Mouse (Mus musculus) heart, embryonic 15.5 days (tissue): ENCODE results near the gene Tarbp1. TPM values are rescaled to one million over a fixed set of nuclear protein-coding genes. Genes with fewer than 3 reads are reported as not detected.
"Not testable (repeated sequence)": the region's sequence is repeated elsewhere in the genome, so short reads cannot be mapped to it uniquely, and the experiment has no call there.

Experiments
- ATAC-seq: fragments of 200-750 bp; cut with Nextera tagmentation; replicated peaks from 2 replicates; pipeline ENCODE4 v1.8.0; 2017; ENCODE audit warnings: low read depth, moderate TSS enrichment; ENCODE audit not compliant: insufficient number of reproducible peaks, insufficient read depth, low FRiP score
- H3K27ac ChIP-seq: fragments of 300-500 bp; sonication (generic); 2 replicates; pipeline ENCODE4 v1.5.1; 2015; ENCODE audit warnings: mild to moderate bottlenecking, inconsistent platforms
- H3K27me3 ChIP-seq: fragments of 300-500 bp; sonication (generic); 2 replicates; pipeline ENCODE4 v1.6.1; 2015; ENCODE audit warnings: inconsistent platforms
- H3K36me3 ChIP-seq: fragments of 300-500 bp; sonication (generic); 2 replicates; pipeline ENCODE4 v1.6.1; 2015; ENCODE audit warnings: mild to moderate bottlenecking, inconsistent platforms
- H3K4me1 ChIP-seq: fragments of 300-500 bp; sonication (generic); replicated peaks from 2 replicates; pipeline ENCODE4 v1.6.1; 2015; ENCODE audit warnings: inconsistent platforms
- H3K4me2 ChIP-seq: fragments of 300-500 bp; sonication (generic); 2 replicates; pipeline ENCODE4 v1.6.1; 2015; ENCODE audit warnings: inconsistent platforms, mild to moderate bottlenecking, moderate library complexity
- H3K4me3 ChIP-seq: fragments of 300-500 bp; sonication (generic); 2 replicates; pipeline ENCODE4 v1.5.1; 2015; ENCODE audit warnings: mild to moderate bottlenecking, inconsistent platforms
- H3K9ac ChIP-seq: fragments of 300-500 bp; sonication (generic); 2 replicates; pipeline ENCODE4 v1.6.1; 2015; ENCODE audit warnings: mild to moderate bottlenecking, inconsistent platforms
- H3K9me3 ChIP-seq: fragments of 300-500 bp; sonication (generic); replicated peaks from 2 replicates; pipeline ENCODE4 v1.6.1; 2016; ENCODE audit warnings: inconsistent platforms
- WGBS: fragments of 180-500 bp; shearing (Covaris S2); methylation state at CpG from one replicate; pipeline ENCODE4 v1.1.7; 2015; ENCODE audit warnings: mixed read lengths; 5-methylcytosine and 5-hydroxymethylcytosine counted together
- polyA plus RNA-seq: library from polyadenylated mRNA; unstranded; fragments of >200 nt; fragmentation: Nextera tagmentation; extraction: Ambion mirVana; gene quantifications from 2 replicates; pipeline ENCODE4 v1.2.1, GENCODE M21; 2015

The Tarbp1 gene
- polyA plus RNA-seq, 1 experiment from 2014 or later, result 1.0 TPM

GRCm38 (mm10) chr8:126438937-126439336 is 35.9 kb downstream of the Tarbp1 start:
- ATAC-seq, result no peak

GRCm38 (mm10) chr8:126433827-126434226 is 41.0 kb downstream of the Tarbp1 start:
- H3K4me2 ChIP-seq, result no peak overlapping the region
- 74% methylated on average over 7 of the region's 7 CpGs for WGBS
- peaks cover 57% of the 10 kb centered on the region for H3K36me3 ChIP-seq

More at GRCm38 (mm10) chr8:126438937-126439336, 35.9 kb downstream of the Tarbp1 start:
- 56% methylated on average over 2 of the region's 2 CpGs for WGBS
- no peaks in the 10 kb centered on the region for H3K9me3 ChIP-seq
- peaks cover 35% of the 10 kb centered on the region for H3K36me3 ChIP-seq
- no peaks in the 10 kb centered on the region for H3K4me1 ChIP-seq
- H3K27me3 ChIP-seq, result no peaks in the 10 kb centered on the region
- no peak overlapping the region for H3K9ac ChIP-seq
- no peak overlapping the region for H3K4me3 ChIP-seq
- no peak overlapping the region for H3K27ac ChIP-seq
- no peak overlapping the region for H3K4me2 ChIP-seq

GRCm38 (mm10) chr8:126429635-126430034 is 45.2 kb downstream of the Tarbp1 start:
- WGBS, result 89% methylated on average over 5 of the region's 5 CpGs
- H3K9me3 ChIP-seq, result no peaks in the 10 kb centered on the region
- no peak for ATAC-seq
- no peaks in the 10 kb centered on the region for H3K27me3 ChIP-seq
- H3K4me2 ChIP-seq, result no peak overlapping the region
- H3K27ac ChIP-seq, result no peak overlapping the region
- H3K4me3 ChIP-seq, result no peak overlapping the region
- no peaks in the 10 kb centered on the region for H3K4me1 ChIP-seq
- no peak overlapping the region for H3K9ac ChIP-seq
- H3K36me3 ChIP-seq, result peaks cover 63% of the 10 kb centered on the region

More at GRCm38 (mm10) chr8:126433827-126434226, 41.0 kb downstream of the Tarbp1 start:
- no peak overlapping the region for H3K27ac ChIP-seq
- H3K4me3 ChIP-seq, result no peak overlapping the region
- no peaks in the 10 kb centered on the region for H3K9me3 ChIP-seq
- no peak overlapping the region for H3K9ac ChIP-seq
- no peaks in the 10 kb centered on the region for H3K27me3 ChIP-seq
- H3K4me1 ChIP-seq, result no peaks in the 10 kb centered on the region
- ATAC-seq, result no peak

GRCm38 (mm10) chr8:126424946-126425345 is 49.9 kb downstream of the Tarbp1 start:
- Histone ChIP-seq H3K4me1 (peaks cover 11% of the 10 kb centered on the region), H3K9ac (no peak overlapping the region), H3K27me3 (no peaks in the 10 kb centered on the region), H3K36me3 (peaks cover 46% of the 10 kb centered on the region), H3K27ac (no peak overlapping the region), H3K4me2 (no peak overlapping the region), H3K9me3 (no peaks in the 10 kb centered on the region), H3K4me3 (no peak overlapping the region)
- ATAC-seq, result no peak
- 63% methylated on average over 1 of the region's 1 CpGs for WGBS

GRCm38 (mm10) chr8:126424163-126424562 is 50.7 kb downstream of the Tarbp1 start:
- Histone ChIP-seq H3K9me3 (no peaks in the 10 kb centered on the region), H3K4me3 (no peak overlapping the region), H3K27ac (no peak overlapping the region), H3K4me1 (peaks cover 11% of the 10 kb centered on the region), H3K27me3 (no peaks in the 10 kb centered on the region), H3K4me2 (no peak overlapping the region), H3K9ac (no peak overlapping the region), H3K36me3 (peaks cover 38% of the 10 kb centered on the region)
- WGBS, result 88% methylated on average over 4 of the region's 4 CpGs
- no peak for ATAC-seq

- 6% methylated on average over 9 of the region's 9 CpGs for WGBS
- H3K4me1 ChIP-seq, result peaks cover 11% of the 10 kb centered on the region
- peak; percentile 54 for ATAC-seq
- H3K27me3 ChIP-seq, result no peaks in the 10 kb centered on the region
- H3K9me3 ChIP-seq, result no peaks in the 10 kb centered on the region
- peak overlapping the region; percentile 83 for H3K4me2 ChIP-seq
- H3K4me3 ChIP-seq, result peak overlapping the region; percentile 73
- peak overlapping the region; percentile 76 for H3K27ac ChIP-seq
- H3K36me3 ChIP-seq, result peaks cover 26% of the 10 kb centered on the region
- H3K9ac ChIP-seq, result peak overlapping the region; percentile 77
These were observed 52.0 kb downstream of the Tarbp1 start for GRCm38 (mm10) chr8:126422920-126423300.

GRCm38 (mm10) chr8:126422174-126422919 is 52.5 kb downstream of the Tarbp1 start, which contains the start of gene Coa6:
Gene Coa6 (plus strand): TSS chr8:126422515.
- Histone ChIP-seq H3K4me3 (peak within 1 kb of the TSS; percentile 73), H3K4me2 (peak within 1 kb of the TSS; percentile 83), H3K9ac (peak within 1 kb of the TSS; percentile 77), H3K27ac (peak within 1 kb of the TSS; percentile 76), H3K9me3 (no peaks in the 10 kb centered on the region), H3K36me3 (peaks cover 21% of the 10 kb centered on the region), H3K27me3 (no peaks in the 10 kb centered on the region), H3K4me1 (peaks cover 11% of the 10 kb centered on the region)
- WGBS, result under 1% methylated on average over 61 of the region's 61 CpGs
- ATAC-seq, result peak; percentile 97

- H3K36me3 ChIP-seq, result peaks cover 7% of the 10 kb centered on the region
- no peak overlapping the region for H3K4me2 ChIP-seq
- ATAC-seq, result no peak
- 71% methylated on average over 3 of the region's 3 CpGs for whole genome bisulfite sequencing
- no peak overlapping the region for H3K27ac ChIP-seq
- H3K27me3 ChIP-seq, result no peaks in the 10 kb centered on the region
- H3K4me1 ChIP-seq, result peaks cover 11% of the 10 kb centered on the region
- H3K9me3 ChIP-seq, result no peaks in the 10 kb centered on the region
- no peak overlapping the region for H3K9ac ChIP-seq
- H3K4me3 ChIP-seq, result no peak overlapping the region
These were observed 54.0 kb downstream of the Tarbp1 start for GRCm38 (mm10) chr8:126420834-126421233.

- ATAC-seq, result no peak
- no peak overlapping the region for H3K4me2 ChIP-seq
- H3K4me1 ChIP-seq, result no peaks in the 10 kb centered on the region
- H3K27me3 ChIP-seq, result no peaks in the 10 kb centered on the region
- WGBS, result 63% methylated on average over 4 of the region's 4 CpGs
- H3K9ac ChIP-seq, result no peak overlapping the region
- H3K9me3 ChIP-seq, result no peaks in the 10 kb centered on the region
- H3K36me3 ChIP-seq, result no peaks in the 10 kb centered on the region
- H3K27ac ChIP-seq, result no peak overlapping the region
- no peak overlapping the region for H3K4me3 ChIP-seq
These were observed 69.8 kb downstream of the Tarbp1 start for GRCm38 (mm10) chr8:126405030-126405429.

- H3K4me2 ChIP-seq, H3K9me3 ChIP-seq, H3K27me3 ChIP-seq, H3K36me3 ChIP-seq, ATAC-seq, H3K9ac ChIP-seq, H3K4me3 ChIP-seq, H3K27ac ChIP-seq, H3K4me1 ChIP-seq: not testable (repeated sequence)
These were observed 70.3 kb downstream of the Tarbp1 start for GRCm38 (mm10) chr8:126404550-126404949.

GRCm38 (mm10) chr8:126398349-126398748 is 76.5 kb downstream of the Tarbp1 start:
- no peak overlapping the region for H3K27ac ChIP-seq
- H3K9me3 ChIP-seq, result no peaks in the 10 kb centered on the region
- no peak overlapping the region for H3K4me3 ChIP-seq
- no peaks in the 10 kb centered on the region for H3K27me3 ChIP-seq
- H3K4me2 ChIP-seq, result no peak overlapping the region
- WGBS, result 72% methylated on average over 3 of the region's 3 CpGs
- H3K9ac ChIP-seq, result no peak overlapping the region
- no peak for ATAC-seq
- H3K36me3 ChIP-seq, result no peaks in the 10 kb centered on the region
- no peaks in the 10 kb centered on the region for H3K4me1 ChIP-seq

GRCm38 (mm10) chr8:126395917-126396316 is 78.9 kb downstream of the Tarbp1 start:
- H3K27me3 ChIP-seq, result no peaks in the 10 kb centered on the region
- WGBS, result 69% methylated on average over 5 of the region's 5 CpGs
- H3K36me3 ChIP-seq, result no peaks in the 10 kb centered on the region
- H3K4me3 ChIP-seq, result no peak overlapping the region
- H3K9ac ChIP-seq, result no peak overlapping the region
- H3K4me1 ChIP-seq, result no peaks in the 10 kb centered on the region
- no peak for ATAC-seq
- H3K27ac ChIP-seq, result no peak overlapping the region
- no peaks in the 10 kb centered on the region for H3K9me3 ChIP-seq
- H3K4me2 ChIP-seq, result no peak overlapping the region
